Mouse (Mus musculus) bone marrow, adult 2 months (tissue): ENCODE measurements around the gene Mfsd4b2. TPM values are rescaled to one million over a fixed set of nuclear protein-coding genes. Genes with fewer than 3 reads are reported as not detected.

Experiments
- H3K27ac ChIP-seq: fragments of 200-500 bp; 2 replicates; pipeline ENCODE4 v1.5.1; 2012; ENCODE audit warnings: low read depth, mild to moderate bottlenecking, control low read depth, inconsistent platforms, low read length; ENCODE audit not compliant: control insufficient read depth, poor library complexity, insufficient read depth
- H3K4me1 ChIP-seq: fragments of 200-500 bp; 2 replicates; pipeline ENCODE4 v1.6.1; 2011; ENCODE audit warnings: low read length; ENCODE audit not compliant: control insufficient read depth, insufficient read depth
- H3K4me3 ChIP-seq: fragments of 200-500 bp; replicated peaks from 2 replicates; pipeline ENCODE3; 2011; ENCODE audit warnings: mild to moderate bottlenecking, low read depth, low read length, control low read depth; ENCODE audit not compliant: control insufficient read depth
- CTCF ChIP-seq: fragments of 200-500 bp; IDR thresholded peaks from 2 replicates; pipeline ENCODE4 v1.5.1; 2011; ENCODE audit warnings: low read length, control low read depth; ENCODE audit not compliant: control insufficient read depth, insufficient read depth
- POLR2A ChIP-seq: fragments of 200-500 bp; IDR thresholded peaks from 2 replicates; pipeline ENCODE4 v1.6.1; 2011; ENCODE audit warnings: low read depth, mild to moderate bottlenecking, control low read depth, low read length, borderline replicate concordance; ENCODE audit not compliant: control insufficient read depth
- WGBS: fragments of 180-500 bp; shearing (Covaris S2); methylation state at CpG from one replicate; pipeline ENCODE4 v1.1.7; 2018; 5-methylcytosine and 5-hydroxymethylcytosine counted together
- polyA plus RNA-seq: library from polyadenylated mRNA; stranded (reverse); fragments of >200 nt; gene quantifications from 2 replicates; pipeline ENCODE4 v1.2.4, GENCODE M21; 2011; ENCODE audit warnings: low replicate concordance; ENCODE audit not compliant: missing spikeins, insufficient read depth, insufficient read length

The Mfsd4b2 gene
- polyA plus RNA-seq, 1 experiment = not detected

DNA sequence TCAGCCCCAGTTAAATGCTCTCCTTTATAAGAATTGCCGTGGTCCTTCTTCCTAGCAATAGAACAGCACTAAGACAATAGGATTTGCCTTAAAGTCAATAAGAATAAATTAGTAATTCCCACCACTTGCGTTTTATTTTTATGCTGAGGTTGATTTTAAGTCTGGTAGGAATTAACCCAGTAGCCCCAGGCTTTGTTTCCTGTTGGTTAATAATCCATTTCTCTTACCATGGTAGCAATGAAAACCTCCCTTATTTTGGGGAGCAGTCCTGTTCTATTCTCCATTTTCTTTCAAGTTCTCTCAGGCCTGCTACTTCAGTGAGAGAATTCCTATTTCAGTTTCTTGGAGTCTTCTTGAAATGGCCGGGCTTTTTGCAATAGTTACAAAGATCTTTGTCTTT lies 22.5 kb downstream of the Mfsd4b2 start:
- TF ChIP-seq CTCF = no peak
- no peak for TF ChIP-seq POLR2A
- WGBS = 77% methylated on average over 3 of the region's 3 CpGs
- Histone ChIP-seq H3K4me3 (no peak overlapping the region), H3K4me1 (no peaks in the 10 kb centered on the region), H3K27ac (no peak overlapping the region)

- TF ChIP-seq CTCF (no peak), POLR2A (peak; percentile 52; the same call in 1 of the 2 replicates)
- Histone ChIP-seq H3K4me1 (no peaks in the 10 kb centered on the region), H3K4me3 (peak within 1 kb of the TSS; percentile 78), H3K27ac (peak within 1 kb of the TSS; percentile 48)
- under 1% methylated on average over 41 of the region's 41 CpGs for WGBS
These were observed 27.8 kb downstream of the Mfsd4b2 start, which contains the start of gene Mfsd4b4 for GRCm38 (mm10) chr10:39898874-39899371. Gene Mfsd4b4, minus strand, starts transcription at chr10:39899238.

- no peak overlapping the region for H3K4me3 ChIP-seq
- WGBS = 86% methylated on average over 5 of the region's 5 CpGs
- no peak for TF ChIP-seq CTCF
- no peak for TF ChIP-seq POLR2A
- no peaks in the 10 kb centered on the region; the same call in 1 of the 2 replicates for H3K4me1 ChIP-seq
- no peak overlapping the region for H3K27ac ChIP-seq
These were observed 30.2 kb downstream of the Mfsd4b2 start for GRCm38 (mm10) chr10:39896503-39896902.

- no peak overlapping the region for H3K4me3 ChIP-seq
- H3K27ac ChIP-seq = no peak overlapping the region
- no peak for TF ChIP-seq CTCF
- no peak for TF ChIP-seq POLR2A
- H3K4me1 ChIP-seq = no peaks in the 10 kb centered on the region; the same call in 1 of the 2 replicates
- WGBS = 39% methylated on average over 11 of the region's 11 CpGs
These were observed 32.7 kb downstream of the Mfsd4b2 start for GRCm38 (mm10) chr10:39893702-39894697.

GRCm38 (mm10) chr10:39888621-39889020 lies 38.1 kb downstream of the Mfsd4b2 start:
- TF ChIP-seq POLR2A (no peak), CTCF (no peak)
- 66% methylated on average over 3 of the region's 3 CpGs for WGBS
- H3K4me3 ChIP-seq = no peak overlapping the region
- H3K4me1 ChIP-seq = no peaks in the 10 kb centered on the region
- H3K27ac ChIP-seq = no peak overlapping the region

Other genes starting within 250 kb of the Mfsd4b2 start
- 5.6 and 6.0 TPM in 2 replicates for gene Rev3l, start 194.8 kb downstream of the Mfsd4b2 start, polyA plus RNA-seq
- gene Mfsd4b4, start 27.7 kb downstream of the Mfsd4b2 start, polyA plus RNA-seq = 0.85 and 1.1 TPM in 2 replicates
- not detected in 2 replicates for gene Mfsd4b3, start 33.2 kb upstream of the Mfsd4b2 start, polyA plus RNA-seq
- gene Mfsd4b5, start 59.7 kb upstream of the Mfsd4b2 start, polyA plus RNA-seq = 0.54 TPM in 1 of 2 replicates, not detected in the other
- gene Mfsd4b1, start 98.3 kb upstream of the Mfsd4b2 start, polyA plus RNA-seq = not detected in 2 replicates
- gene Slc16a10, start 215.3 kb upstream of the Mfsd4b2 start, polyA plus RNA-seq = 24.6 and 48.9 TPM in 2 replicates